Mouse (Mus musculus): ENCODE measurements around the gene Syne1.

DNA sequence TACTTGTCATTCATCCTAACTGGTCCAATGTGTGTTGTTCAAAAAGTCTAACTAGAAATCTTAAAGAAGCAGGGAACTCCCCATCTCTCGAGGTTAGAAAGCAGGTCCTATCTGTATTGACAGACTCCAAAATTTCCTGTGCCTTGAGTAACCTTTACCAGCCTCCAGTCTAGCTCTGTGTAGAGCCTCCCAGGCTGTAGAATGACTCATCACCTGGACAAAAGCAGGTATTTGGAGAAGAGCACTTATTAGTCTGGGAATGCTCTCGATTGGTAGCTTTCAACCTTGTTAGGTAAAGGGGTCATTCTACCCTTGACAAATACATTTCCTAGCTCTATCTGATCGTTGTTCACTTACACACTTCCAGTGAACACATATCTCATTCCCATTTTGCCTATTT is 39.9 kb downstream of the Syne1 start:
- no peak for TF ChIP-seq POLR2A (IDR thresholded peaks at IDR 0.05; ENCODE audit: borderline replicate concordance, low read depth, low read length)
- TF ChIP-seq CTCF (IDR thresholded peaks at IDR 0.05; ENCODE audit: low read depth, low read length), result no peak

All from bone marrow macrophage, adult 2 months (primary cell).